Mouse (Mus musculus) adrenal gland, postnatal 0 days (tissue): ENCODE data around the gene Fbxo21. TPM values are rescaled to one million over a fixed set of nuclear protein-coding genes. Genes with fewer than 3 reads are reported as not detected.

ENCODE experiments used
- polyA plus RNA-seq: library from polyadenylated mRNA; unstranded; fragments of >200 nt; fragmentation: Nextera tagmentation; extraction: Ambion mirVana; gene quantifications from 2 replicates; pipeline ENCODE4 v1.2.1, GENCODE M21; 2015

Fbxo21 gene
- 39.8 and 63.5 TPM in 2 replicates for polyA plus RNA-seq

DNA sequence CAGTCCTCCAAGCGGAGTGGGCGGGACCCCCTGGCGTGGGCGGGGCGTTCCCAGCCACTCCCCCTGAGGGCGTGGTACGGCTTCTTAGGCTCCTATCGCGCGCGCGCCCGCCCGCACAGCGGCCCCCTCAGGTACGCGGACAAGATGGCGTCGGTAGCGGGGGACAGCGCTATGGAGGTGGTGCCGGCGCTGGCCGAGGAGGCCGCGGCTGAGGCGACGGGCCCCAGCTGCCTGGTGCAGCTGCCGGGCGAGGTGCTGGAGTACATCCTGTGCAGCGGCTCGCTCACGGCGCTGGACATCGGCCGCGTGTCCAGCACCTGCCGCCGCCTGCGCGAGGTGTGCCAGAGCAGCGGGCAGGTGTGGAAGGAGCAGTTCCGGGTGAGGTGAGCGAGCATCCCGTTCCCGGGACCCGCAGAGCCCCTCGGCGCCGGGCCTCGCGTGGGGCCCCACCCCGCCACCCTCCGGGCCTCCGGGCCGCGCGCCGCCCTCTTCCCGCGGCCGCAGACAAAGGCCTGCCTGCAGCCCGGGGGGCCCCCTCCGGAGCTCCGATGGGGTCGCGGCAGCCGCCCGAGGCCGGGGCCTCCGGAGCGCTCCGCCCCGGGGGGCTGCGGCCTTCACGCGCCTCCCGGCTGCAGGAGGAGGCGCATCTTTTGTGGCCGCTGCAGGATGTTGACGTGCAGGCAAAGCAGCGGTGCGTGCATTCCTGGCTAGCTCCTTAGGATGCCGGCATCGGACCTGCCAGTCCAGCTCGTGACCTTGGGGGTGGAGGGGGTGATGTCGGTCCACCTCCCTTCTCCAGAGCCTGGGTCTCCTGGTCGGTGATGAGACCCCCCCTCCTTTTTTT is at the start of gene Fbxo21:
Gene Fbxo21, plus strand, starts transcription at position 74 of the 844 bp plus-strand sequence.

DNA sequence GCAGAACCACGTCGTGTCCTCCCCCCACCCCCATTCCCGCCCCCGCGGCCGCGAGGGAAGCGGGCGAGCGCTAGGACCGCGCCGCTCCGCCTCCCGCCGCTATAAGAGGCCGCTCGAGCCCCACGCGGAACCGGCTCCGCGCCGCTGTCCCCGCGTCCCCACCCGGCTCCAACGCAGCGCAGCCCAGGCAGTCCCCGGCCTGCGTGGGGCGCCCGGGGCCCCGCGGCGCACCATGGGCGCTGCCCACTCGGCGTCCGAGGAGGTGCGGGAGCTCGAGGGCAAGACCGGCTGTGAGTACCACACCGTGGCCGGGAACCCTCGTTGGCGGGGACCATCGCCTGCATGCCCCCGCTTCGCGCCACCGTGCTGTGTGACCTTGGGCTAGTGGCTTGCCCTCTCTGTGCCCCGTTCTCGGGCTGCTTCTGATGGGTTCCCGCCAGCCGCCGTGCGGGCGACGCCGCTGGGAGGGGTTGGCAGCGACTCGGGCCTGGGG is 51.2 kb downstream of the Fbxo21 start, which contains the start of gene Tesc:
Gene Tesc, plus strand, starts transcription at position 46 of the 493 bp plus-strand sequence.

Other genes with a start within 250 kb of the Fbxo21 start
- 0.30 and 0.43 TPM in 2 replicates for gene Nos1, start 195.7 kb upstream of the Fbxo21 start, polyA plus RNA-seq
- 90.8 and 137 TPM in 2 replicates for gene Tesc, start 51.0 kb downstream of the Fbxo21 start, polyA plus RNA-seq
- 17.7 and 19.2 TPM in 2 replicates for gene Fbxw8, start 178.7 kb downstream of the Fbxo21 start, polyA plus RNA-seq
- gene Hrk, start 187.9 kb downstream of the Fbxo21 start, polyA plus RNA-seq: 1.2 and 3.9 TPM in 2 replicates